Mouse (Mus musculus) megakaryocyte, embryonic 14.5 days (primary cell): ENCODE measurements around the gene Fars2.

ENCODE experiments used
- FLI1 ChIP-seq: IDR thresholded peaks from 2 replicates; pipeline ENCODE4 v1.6.1; 2012; ENCODE audit warnings: low read length, inconsistent platforms, mixed read lengths
- GATA1 ChIP-seq: IDR thresholded peaks from 3 replicates; pipeline ENCODE4 v1.6.1; 2012; ENCODE audit warnings: mixed read lengths, low read length, inconsistent platforms, borderline replicate concordance

DNA sequence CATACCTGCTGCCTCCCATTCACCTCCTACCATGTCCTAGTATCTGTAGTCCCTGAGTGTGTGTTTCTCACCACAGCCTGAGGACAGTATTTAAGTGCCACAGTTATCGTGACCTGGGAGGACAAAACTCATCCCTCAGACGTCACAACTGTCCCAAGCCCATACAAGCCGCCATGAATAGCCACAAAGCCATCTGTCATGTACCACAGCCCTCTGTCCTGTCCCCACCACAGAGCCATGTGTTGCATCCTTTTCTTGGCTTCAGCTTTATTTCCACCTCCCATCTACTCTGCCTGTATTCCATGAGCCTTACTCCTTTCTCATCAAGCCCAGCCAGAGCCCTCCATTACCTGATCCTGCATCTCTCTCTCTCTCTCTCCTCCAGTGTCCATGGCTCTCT lies 244.2 kb downstream of the Fars2 start:
- no peak for TF ChIP-seq GATA1
- no peak for TF ChIP-seq FLI1
